Mouse (Mus musculus) forebrain, embryonic 11.5 days (tissue): Measurements from ENCODE around the gene Mlph. TPM values are rescaled to one million over a fixed set of nuclear protein-coding genes. Genes with fewer than 3 reads are reported as not detected.

Experiments
- polyA plus RNA-seq: library from polyadenylated mRNA; unstranded; fragments of >200 nt; fragmentation: Nextera tagmentation; extraction: Ambion mirVana; gene quantifications from 2 replicates; pipeline ENCODE4 v1.2.1, GENCODE M21; 2014

Mlph gene
- polyA plus RNA-seq, 1 experiment from 2014 or later: 0.13 TPM

Other genes with a start within 250 kb of the Mlph start
- 6.3 and 7.6 TPM in 2 replicates for gene Col6a3, start 71.1 kb upstream of the Mlph start, polyA plus RNA-seq
- not detected in 2 replicates for gene Prlh, start 38.0 kb downstream of the Mlph start, polyA plus RNA-seq
- not detected in 2 replicates for gene Rab17, start 54.6 kb downstream of the Mlph start, polyA plus RNA-seq
- gene Lrrfip1, start 83.7 kb downstream of the Mlph start, polyA plus RNA-seq: 21.4 and 22.1 TPM in 2 replicates
- gene Rbm44, start 230.0 kb downstream of the Mlph start, polyA plus RNA-seq: 0.37 and 0.51 TPM in 2 replicates